Mouse (Mus musculus) gonadal fat pad, adult 2 months (tissue): Measurements from ENCODE around the gene Sept7. TPM values are rescaled to one million over a fixed set of nuclear protein-coding genes. Genes with fewer than 3 reads are reported as not detected.
"Not testable (repeated sequence)": the region's sequence is repeated elsewhere in the genome, so short reads cannot be mapped to it uniquely, and the experiment has no call there.

Experiments
- DNase-seq: peaks from one replicate; pipeline ENCODE4 v3.0.0-alpha.2; 2012; ENCODE audit warnings: low read depth
- polyA plus RNA-seq: library from polyadenylated mRNA; depleted of rRNA; stranded (reverse); fragments of >200 nt; gene quantifications from 2 replicates; pipeline ENCODE4 v1.2.3, GENCODE M21; 2012; rRNA removed

Gene Sept7
- polyA plus RNA-seq = 15.6 and 16.0 TPM in 2 replicates

- DNase-seq = peak; percentile 64
Measured at GRCm38 (mm10) chr9:25252283-25252726, at the start of gene Sept7. Gene Sept7 (plus strand): TSS chr9:25252439.

GRCm38 (mm10) chr9:25208087-25208803 is 44.0 kb upstream of the Sept7 start:
- DNase-seq = no peak

GRCm38 (mm10) chr9:25212309-25213163 is 39.7 kb upstream of the Sept7 start:
- no peak for DNase-seq

GRCm38 (mm10) chr9:25213164-25213557 is 39.1 kb upstream of the Sept7 start:
- DNase-seq = no peak

- DNase-seq = no peak
Measured at GRCm38 (mm10) chr9:25215411-25215810, 36.8 kb upstream of the Sept7 start.

- DNase-seq = no peak
Measured at GRCm38 (mm10) chr9:25216210-25216609, 36.0 kb upstream of the Sept7 start.

GRCm38 (mm10) chr9:25218954-25219353 is 33.3 kb upstream of the Sept7 start:
- no peak for DNase-seq

GRCm38 (mm10) chr9:25219882-25220281 is 32.4 kb upstream of the Sept7 start:
- no peak for DNase-seq

- no peak for DNase-seq
Measured at GRCm38 (mm10) chr9:25224959-25225358, 27.3 kb upstream of the Sept7 start.

- no peak for DNase-seq
Measured at GRCm38 (mm10) chr9:25229740-25230139, 22.5 kb upstream of the Sept7 start.

GRCm38 (mm10) chr9:25230213-25231039 is 21.8 kb upstream of the Sept7 start:
- DNase-seq = no peak

GRCm38 (mm10) chr9:25241065-25241464 is 11.2 kb upstream of the Sept7 start:
- DNase-seq = no peak

- not testable (repeated sequence) for DNase-seq
Measured at GRCm38 (mm10) chr9:25241783-25242182, 10.5 kb upstream of the Sept7 start.

- no peak for DNase-seq
Measured at GRCm38 (mm10) chr9:25242266-25242665, 10.0 kb upstream of the Sept7 start.

GRCm38 (mm10) chr9:25243926-25244657 is 8.1 kb upstream of the Sept7 start:
- no peak for DNase-seq

- no peak for DNase-seq
Measured at GRCm38 (mm10) chr9:25245125-25245524, 7.1 kb upstream of the Sept7 start.

GRCm38 (mm10) chr9:25246508-25246907 is 5.7 kb upstream of the Sept7 start:
- DNase-seq = no peak

GRCm38 (mm10) chr9:25251174-25251573 is 1.1 kb upstream of the Sept7 start:
- DNase-seq = no peak

GRCm38 (mm10) chr9:25251611-25252282 is 492 bp upstream of the Sept7 start:
- DNase-seq = no peak

- no peak for DNase-seq
Measured at GRCm38 (mm10) chr9:25252759-25253477, 679 bp downstream of the Sept7 start.
